Mouse (Mus musculus) bone marrow macrophage, adult 2 months (primary cell): ENCODE measurements around the gene Gm6096.

Source experiments
- CTCF ChIP-seq: IDR thresholded peaks from 2 replicates; pipeline ENCODE4 v1.5.1; 2012; ENCODE audit warnings: low read depth, mild to moderate bottlenecking, low read length, moderate library complexity
- POLR2A ChIP-seq: IDR thresholded peaks from 2 replicates; pipeline ENCODE4 v1.6.1; 2012; ENCODE audit warnings: mild to moderate bottlenecking, low read depth, low read length, borderline replicate concordance

GRCm38 (mm10) chr7:34226846-34227245 is 24.0 kb upstream of the Gm6096 start:
- TF ChIP-seq POLR2A: no peak
- no peak for TF ChIP-seq CTCF
